In genomic region chr9:30940328-30940727, GRCm38 (mm10) we compare ENCODE assay signal across 9 mouse cellular contexts. TPM values are rescaled to one million over a fixed set of nuclear protein-coding genes. Genes with fewer than 3 reads are reported as not detected.
DNase-seq lines count a peak whose midpoint lies in the region; ATAC-seq and TF ChIP-seq lines count a peak whose summit lies in the region.
"Had no signal": no experiment of that assay in that cellular context is flagged by ENCODE, and none has a peak within 500 bp of the region (broad histone marks: within the 10 kb centered on the region; RNA-seq: fewer than 3 reads in every experiment).

No protein-coding gene starts in this region.

- intact Hi-C loops in heart, postnatal 14 days (cut with DNase I), result loop anchor here (2.0 kb wide), 1 partner anchor 502 kb away; no protein-coding TSS in a partner anchor

- H3K4me3 ChIP-seq in bone marrow macrophage, adult 2 months (ENCODE audit: insufficient read depth, low read length), result no peak overlapping the region
- no peak overlapping the region for H3K4me3 ChIP-seq in layer of hippocampus, adult 2 months
- H3K4me3 ChIP-seq: limb, embryonic 15.5 days had no signal

- TF ChIP-seq CTCF in bone marrow macrophage, adult 2 months (IDR thresholded peaks at IDR 0.05; ENCODE audit: low read depth, low read length), result peak; percentile 62
- TF ChIP-seq CTCF in layer of hippocampus, adult 2 months (conservative IDR thresholded peaks at IDR 0.05), result peak; percentile 94

- DNase-seq in MEL-GATA-1-ER (ENCODE audit: extremely low read depth, low read depth), result peak; percentile 29
- peak; percentile 85 to 92 for DNase-seq in heart, postnatal 14 days
- DNase-seq in layer of hippocampus, adult 2 months (ENCODE audit: low spot score in 2 of 2), result peak; percentile 87 to 95
- DNase-seq in lung, postnatal 10 days, result peak; percentile 91
- peak; percentile 91 for DNase-seq in right cerebral cortex, postnatal 14 days
- DNase-seq in yolk sac, embryonic 10.5 days (ENCODE audit: low spot score), result peak; percentile 78

- no peak overlapping the region for H3K27ac ChIP-seq in bone marrow macrophage, adult 2 months (ENCODE audit: insufficient read depth, low read depth, low read length)
- H3K27ac ChIP-seq in layer of hippocampus, adult 2 months, result no peak overlapping the region
- H3K27ac ChIP-seq: limb, embryonic 15.5 days had no signal

- H3K4me1 ChIP-seq in bone marrow macrophage, adult 2 months (ENCODE audit: control insufficient read depth, insufficient read depth, low read length), result no peaks in the 10 kb centered on the region

- TF ChIP-seq POLR2A in bone marrow macrophage, adult 2 months (IDR thresholded peaks at IDR 0.05; ENCODE audit: borderline replicate concordance, low read depth, low read length), result no peak

- ATAC-seq in erythroid progenitor cell, adult 5-6 weeks (replicated peaks; ENCODE audit: low FRiP score, poor library complexity, severe bottlenecking), result 0 out of 2 replicates have a peak, but pooled peaks have one; percentile 42

RNA-seq across cellular contexts. Expression of gene Adamts8, which starts 2.0 kb away (rescaled TPM):
- not detected in 2 replicates for polyA plus RNA-seq in bone marrow macrophage, adult 2 months (2012; ENCODE audit: insufficient read depth, insufficient read length, missing spikeins)
- not detected in 2 replicates for total RNA-seq in erythroid progenitor cell, adult 5-6 weeks (2015; ENCODE audit: low replicate concordance)
- total RNA-seq in erythroid progenitor cell, adult 5-6 weeks (2017; ENCODE audit: low replicate concordance), result not detected in 2 replicates
- 1 to 10 TPM; 4.4 to 6.8 TPM for total RNA-seq in heart, postnatal 14 days (2021)
- 1 to 10 TPM; 4.0 to 4.6 TPM for total RNA-seq in layer of hippocampus, adult 2 months (2021)

RNA-seq across cellular contexts. Expression of gene Adamts15, which starts 18.1 kb away (rescaled TPM):
- polyA plus RNA-seq in bone marrow macrophage, adult 2 months (2012; ENCODE audit: insufficient read depth, insufficient read length, missing spikeins), result not detected in 2 replicates
- not detected in 2 replicates for total RNA-seq in erythroid progenitor cell, adult 5-6 weeks (2015; ENCODE audit: low replicate concordance)
- total RNA-seq in erythroid progenitor cell, adult 5-6 weeks (2017; ENCODE audit: low replicate concordance), result 0.13 TPM in 1 of 2 replicates, not detected in the other
- 10 to 100 TPM; 13.1 to 15.9 TPM for total RNA-seq in heart, postnatal 14 days (2021)
- 1 to 10 TPM; 3.4 to 4.0 TPM for total RNA-seq in layer of hippocampus, adult 2 months (2021)

Comparison
In these comparisons a context has a peak if more than half of its experiments do, and no peak if none do; other contexts are left out.
1. DNase-seq: peak in every context shown above with its lines; median percentile 91 in layer of hippocampus, adult 2 months; 91 in lung, postnatal 10 days; 91 in right cerebral cortex, postnatal 14 days; 88 in heart, postnatal 14 days; 78 in yolk sac, embryonic 10.5 days; 29 in MEL-GATA-1-ER.
2. RNA of gene Adamts8, which starts 2.0 kb away (total RNA-seq): 4.4 to 6.8 TPM in heart, postnatal 14 days and 4.0 to 4.6 TPM in layer of hippocampus, adult 2 months; not detected in erythroid progenitor cell, adult 5-6 weeks; every median in the first group is over 4 times any median in the second.